Mouse (Mus musculus): ENCODE results near the gene Faap100. TPM values are rescaled to one million over a fixed set of nuclear protein-coding genes. Genes with fewer than 3 reads are reported as not detected.

The Faap100 gene
- total RNA-seq, 2 experiments from 2014 or later: 16.7 to 16.9 TPM

DNA sequence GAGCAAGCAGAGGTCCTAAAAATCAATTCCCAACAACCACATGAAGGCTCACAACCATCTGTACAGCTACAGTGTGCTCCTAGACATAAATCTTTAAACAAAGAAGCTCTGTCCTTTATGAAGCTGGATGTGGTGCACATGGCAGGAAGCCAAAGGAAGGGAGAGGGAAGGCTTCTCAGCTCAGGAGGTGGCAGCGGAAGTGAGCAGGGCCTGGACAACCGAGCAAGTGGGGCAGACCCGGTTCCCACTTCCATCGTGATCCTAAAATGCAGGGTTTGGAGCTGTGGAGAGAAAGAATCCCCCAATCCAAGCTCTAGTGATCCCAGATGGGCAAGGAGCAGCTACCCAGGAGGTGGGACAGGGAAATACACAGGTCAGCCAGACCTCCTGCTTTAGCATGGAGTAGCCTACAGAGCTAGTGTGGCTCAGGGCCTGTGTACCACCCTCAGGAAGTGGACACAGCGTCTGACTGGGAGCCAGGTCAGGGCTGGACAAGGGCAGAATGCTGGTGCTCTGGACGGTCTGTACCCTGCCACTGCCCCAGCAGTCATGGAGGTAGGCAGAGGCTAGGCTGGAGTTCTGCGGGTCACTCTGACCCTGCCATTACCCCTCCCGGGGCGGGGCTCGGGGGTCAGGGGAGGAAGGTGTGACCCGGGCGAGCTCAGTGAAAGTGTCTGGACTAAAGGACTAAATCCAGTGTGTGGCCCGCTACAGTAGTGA, 25.8 kb downstream of the Faap100 start:
- peak; percentile 20 to 33 for DNase-seq (ENCODE audit: low spot score in 2 of 2)

- peak in 1 of 2 experiments; percentile 12 for DNase-seq (ENCODE audit: low spot score in 2 of 2)
These were observed 26.5 kb downstream of the Faap100 start for GRCm38 (mm10) chr11:120352093-120352350.

DNA sequence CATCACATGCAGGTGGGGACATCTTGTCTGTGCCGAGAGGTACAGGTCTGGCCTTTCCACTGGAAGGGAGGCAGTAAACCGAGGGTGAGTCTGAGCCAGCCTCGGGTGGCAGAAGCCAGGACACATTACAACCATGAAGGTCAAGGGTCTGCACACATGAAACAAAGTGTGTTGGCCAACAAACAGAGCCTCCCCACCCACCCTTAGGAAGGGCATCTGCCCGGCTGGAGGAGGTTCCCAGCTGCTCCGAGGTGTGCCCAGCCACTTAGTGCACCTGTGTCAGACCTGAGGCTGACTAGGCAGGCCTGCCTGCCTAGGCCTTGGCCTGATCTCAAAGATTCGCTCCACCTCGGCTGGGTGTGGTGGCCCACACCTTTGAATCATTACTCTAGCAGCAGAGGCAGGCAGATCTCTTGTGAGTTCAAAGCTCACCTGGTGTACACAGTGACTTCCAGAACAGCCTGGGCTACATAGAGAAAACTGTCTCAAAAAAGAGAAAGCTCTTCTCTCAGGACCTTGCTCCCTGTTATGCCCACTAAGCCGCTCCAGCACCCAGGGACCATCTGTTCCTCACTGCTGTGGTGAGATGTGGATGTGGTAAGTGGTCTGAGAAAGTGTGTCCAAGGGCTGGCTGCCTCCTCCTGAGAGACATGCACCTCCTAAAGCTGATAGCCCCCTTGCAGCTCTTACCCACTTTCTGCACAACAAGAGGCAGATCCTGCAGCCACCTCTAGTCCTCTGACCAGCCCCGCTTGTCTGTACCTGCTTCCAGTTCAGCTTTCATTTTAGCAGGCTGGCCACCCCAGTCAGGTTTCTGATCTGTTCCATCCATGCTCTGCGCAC, 27.1 kb downstream of the Faap100 start:
- DNase-seq (ENCODE audit: low spot score in 2 of 2): peak; percentile 13 to 17

- peak; percentile 15 to 20 for DNase-seq (ENCODE audit: low spot score in 2 of 2)
These were observed 27.9 kb downstream of the Faap100 start for GRCm38 (mm10) chr11:120350711-120351110.

DNA sequence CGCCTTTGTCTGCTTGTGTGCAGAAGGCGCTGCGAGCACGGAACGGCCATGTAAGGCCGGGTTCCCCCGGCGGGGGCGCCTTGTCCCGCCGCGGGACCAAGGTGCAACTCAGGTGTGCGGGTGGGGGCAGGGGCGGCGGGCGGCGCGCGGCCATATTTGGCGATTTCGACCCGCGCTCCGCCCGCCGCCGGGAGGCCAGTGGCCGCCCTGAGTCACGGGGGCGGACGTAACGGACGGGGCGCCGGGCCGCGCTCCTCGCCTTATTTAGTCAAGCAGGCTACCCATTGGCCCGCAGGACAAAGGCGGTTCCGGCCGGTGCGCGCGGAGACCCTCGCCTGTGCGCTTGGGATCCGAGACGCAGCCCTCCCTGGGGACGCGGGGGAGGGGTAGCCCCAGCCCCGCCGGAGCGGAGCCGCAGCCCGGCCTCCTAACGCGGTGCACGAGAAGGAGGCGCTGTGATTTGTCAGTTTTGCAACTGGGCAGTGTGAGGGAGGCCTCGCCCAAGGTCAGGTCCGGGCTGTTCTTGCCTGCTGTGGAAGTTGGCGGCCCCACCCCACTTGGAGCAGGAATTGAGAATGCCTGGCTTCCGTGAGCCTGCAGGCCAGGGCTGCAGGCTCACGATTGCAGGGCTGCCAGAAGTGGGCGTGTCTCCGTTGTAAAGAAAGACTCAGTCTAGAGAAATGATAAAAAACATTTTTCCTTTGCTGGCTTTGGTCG, 28.4 kb downstream of the Faap100 start:
- peak; percentile 86 to 91 for DNase-seq (ENCODE audit: low spot score in 2 of 2)

DNA sequence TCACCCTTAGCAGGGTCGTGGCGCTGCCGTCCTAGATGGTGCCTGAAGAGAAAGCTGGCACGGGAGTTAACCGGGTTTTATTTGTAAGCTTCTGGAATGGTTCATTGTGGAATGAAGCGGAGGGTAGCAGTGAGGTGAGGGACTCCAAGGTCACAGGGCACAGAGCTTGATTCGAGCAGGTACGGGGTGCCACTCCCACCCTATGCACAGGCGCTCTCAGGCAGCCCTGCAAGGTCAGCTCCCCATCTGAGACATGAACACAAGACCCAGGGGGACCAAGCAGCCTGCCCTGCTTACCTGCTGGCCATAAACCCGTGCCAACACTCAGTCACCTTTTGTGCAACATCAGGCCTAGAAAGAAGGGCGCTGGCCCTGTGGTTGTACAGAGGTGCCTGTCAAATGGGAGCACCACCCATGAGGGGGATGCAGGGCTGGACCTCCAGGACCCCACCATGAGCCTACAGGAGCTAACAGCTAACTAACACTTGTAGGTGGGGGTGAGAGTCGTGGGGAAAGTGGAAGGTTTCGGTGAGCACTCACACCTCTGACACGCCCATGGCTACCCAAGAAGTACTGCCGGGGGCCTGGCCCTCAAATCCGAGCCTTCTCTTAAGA, 29.1 kb downstream of the Faap100 start:
- no peak for DNase-seq (ENCODE audit: low spot score in 2 of 2)

GRCm38 (mm10) chr11:120348684-120349370, 29.7 kb downstream of the Faap100 start:
- DNase-seq (ENCODE audit: low spot score in 2 of 2): peak; percentile 68 to 84

DNA sequence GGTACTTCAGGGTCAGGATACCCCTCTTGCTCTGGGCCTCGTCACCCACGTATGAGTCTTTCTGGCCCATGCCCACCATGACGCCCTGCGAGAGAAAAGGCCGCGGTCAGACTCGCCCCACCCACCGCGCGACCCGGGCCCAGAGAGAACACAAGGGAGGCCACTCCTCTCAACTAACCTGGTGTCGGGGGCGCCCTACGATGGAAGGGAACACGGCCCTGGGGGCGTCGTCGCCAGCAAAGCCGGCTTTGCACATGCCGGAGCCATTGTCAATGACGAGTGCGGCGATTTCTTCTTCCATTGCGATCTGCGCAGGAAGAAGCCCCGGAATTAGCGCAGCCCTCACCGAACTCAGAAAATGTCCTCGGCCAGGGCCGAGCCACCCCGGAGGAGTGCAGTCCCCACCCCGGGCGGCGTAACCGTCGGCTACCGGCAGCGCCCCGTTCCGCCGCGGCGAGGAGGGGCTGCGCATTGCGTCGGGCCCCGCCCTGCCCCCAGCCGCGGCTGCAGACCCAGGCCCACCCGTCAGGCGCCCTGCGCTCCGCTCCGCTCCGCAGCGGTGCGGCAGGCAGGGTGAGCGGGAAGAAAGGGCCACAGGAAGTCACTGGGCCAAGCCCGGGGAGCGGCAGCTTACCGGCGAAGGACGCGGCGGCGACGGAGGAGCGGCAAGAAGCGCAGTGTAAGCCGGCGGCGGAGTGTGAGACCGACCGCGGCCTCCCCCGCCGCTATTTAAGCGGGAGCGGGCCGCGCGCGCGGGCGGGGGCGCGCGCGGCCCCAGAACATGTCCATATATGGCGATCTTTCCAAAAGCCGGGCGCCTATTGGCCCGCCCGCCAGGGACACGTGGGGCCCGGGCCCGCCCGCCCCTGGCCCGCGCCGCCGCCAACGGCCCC, 30.5 kb downstream of the Faap100 start, which contains the start of gene Actg1:
Actg1 (minus strand) TSS at position 752 of the 893 bp plus-strand sequence.
- peak; percentile 18 to 88 for DNase-seq (ENCODE audit: low spot score in 2 of 2)

DNA sequence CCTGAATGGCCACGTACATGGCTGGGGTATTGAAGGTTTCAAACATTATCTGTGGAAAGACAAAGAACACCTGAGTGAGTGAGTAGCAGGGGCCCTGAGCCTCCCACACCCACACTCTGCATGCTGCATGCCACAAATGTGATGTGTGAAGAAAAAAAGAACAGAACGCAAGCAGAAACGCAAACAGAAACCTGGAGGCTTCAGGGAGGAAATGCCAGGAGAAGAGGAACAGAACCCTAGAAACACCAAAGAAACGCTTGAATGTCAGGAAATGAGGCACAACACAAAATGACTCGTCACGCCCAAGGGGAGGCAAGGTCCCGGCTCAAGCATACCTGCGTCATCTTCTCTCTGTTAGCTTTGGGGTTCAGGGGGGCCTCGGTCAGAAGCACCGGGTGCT, 31.3 kb downstream of the Faap100 start:
- DNase-seq (ENCODE audit: low spot score in 2 of 2): peak; percentile 8 to 9

DNA sequence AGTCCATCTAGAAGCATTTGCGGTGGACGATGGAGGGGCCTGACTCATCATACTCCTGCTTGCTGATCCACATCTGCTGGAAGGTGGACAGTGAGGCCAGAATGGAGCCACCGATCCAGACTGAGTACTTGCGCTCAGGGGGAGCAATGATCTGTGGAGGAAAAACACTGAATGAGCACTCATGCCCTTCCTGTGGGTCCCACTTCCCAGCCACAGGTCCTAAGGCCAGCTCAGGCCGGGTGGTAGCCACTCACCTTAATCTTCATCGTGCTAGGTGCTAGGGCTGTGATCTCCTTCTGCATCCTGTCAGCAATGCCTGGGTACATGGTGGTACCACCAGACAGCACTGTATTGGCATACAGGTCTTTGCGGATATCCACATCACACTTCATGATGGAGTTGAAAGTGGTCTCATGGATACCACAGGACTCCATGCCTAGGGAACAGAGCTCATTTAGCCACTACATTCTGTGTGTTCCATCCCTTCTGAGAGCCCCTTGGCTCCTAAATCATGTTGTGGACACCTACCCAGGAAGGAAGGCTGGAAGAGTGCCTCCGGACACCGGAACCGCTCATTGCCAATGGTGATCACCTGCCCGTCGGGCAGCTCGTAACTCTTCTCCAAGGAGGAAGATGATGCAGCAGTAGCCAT, 32.1 kb downstream of the Faap100 start:
- DNase-seq (ENCODE audit: low spot score in 2 of 2): peak; percentile 8 to 12

DNA sequence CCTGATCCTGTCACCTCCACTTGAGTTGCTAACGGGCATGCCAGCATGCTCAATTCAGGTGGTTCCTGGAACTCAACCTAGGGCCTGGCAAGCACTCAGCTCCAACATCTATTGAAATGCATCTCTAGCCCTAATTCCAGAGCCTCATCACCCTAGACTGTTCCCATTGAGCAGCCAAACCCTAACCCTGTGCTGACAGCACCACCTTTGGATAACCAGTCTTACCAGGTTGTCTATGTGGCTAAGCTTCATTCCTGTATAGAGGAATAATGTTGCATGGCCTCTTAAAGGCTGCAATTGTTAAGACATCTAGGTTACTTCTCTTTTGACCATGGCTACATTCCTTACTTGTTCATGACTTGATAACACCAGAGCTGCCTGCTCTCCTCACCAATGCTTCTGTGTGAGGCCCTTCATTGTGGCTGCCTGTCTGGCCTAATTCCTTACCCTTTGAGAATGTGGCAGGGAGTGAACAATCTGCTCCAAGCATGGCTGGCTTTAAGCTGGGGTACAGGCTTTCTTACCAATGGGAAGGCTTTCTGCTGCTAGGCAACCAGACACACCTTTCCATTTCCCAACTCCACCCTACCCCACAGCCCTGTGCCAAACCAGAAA, 33.4 kb downstream of the Faap100 start:
- DNase-seq (ENCODE audit: low spot score in 2 of 2): peak; percentile 6 to 15

DNA sequence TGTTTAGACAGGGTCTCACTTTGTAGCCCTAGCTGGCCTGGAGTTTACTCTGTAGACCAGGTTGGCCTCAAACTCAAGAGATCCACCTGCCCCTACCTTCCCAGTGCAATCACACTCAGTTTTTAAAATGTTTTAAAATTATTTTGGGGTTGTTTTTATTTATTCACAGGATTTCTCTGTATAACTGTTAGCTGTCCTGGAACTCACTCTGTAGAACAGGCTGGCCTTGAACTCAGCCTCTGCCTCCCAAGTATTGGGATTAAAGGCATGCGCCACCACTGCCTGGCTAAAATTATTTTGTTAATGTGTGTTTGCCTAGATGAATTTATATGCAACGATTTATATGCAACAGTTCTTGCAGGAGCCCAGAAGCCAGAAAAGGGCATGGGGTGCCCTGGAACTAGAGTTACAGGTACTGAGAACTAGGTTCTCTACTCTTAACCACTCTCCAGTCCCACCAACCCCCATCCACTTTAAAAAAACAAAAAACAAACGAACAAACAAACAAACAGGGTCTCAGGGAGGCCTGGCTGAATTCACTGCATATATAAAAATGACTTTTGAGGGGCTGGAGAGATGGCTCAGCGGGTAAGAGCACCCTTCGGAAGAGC, 34.1 kb downstream of the Faap100 start:
- peak; percentile 6 to 12 for DNase-seq (ENCODE audit: low spot score in 2 of 2)

DNA sequence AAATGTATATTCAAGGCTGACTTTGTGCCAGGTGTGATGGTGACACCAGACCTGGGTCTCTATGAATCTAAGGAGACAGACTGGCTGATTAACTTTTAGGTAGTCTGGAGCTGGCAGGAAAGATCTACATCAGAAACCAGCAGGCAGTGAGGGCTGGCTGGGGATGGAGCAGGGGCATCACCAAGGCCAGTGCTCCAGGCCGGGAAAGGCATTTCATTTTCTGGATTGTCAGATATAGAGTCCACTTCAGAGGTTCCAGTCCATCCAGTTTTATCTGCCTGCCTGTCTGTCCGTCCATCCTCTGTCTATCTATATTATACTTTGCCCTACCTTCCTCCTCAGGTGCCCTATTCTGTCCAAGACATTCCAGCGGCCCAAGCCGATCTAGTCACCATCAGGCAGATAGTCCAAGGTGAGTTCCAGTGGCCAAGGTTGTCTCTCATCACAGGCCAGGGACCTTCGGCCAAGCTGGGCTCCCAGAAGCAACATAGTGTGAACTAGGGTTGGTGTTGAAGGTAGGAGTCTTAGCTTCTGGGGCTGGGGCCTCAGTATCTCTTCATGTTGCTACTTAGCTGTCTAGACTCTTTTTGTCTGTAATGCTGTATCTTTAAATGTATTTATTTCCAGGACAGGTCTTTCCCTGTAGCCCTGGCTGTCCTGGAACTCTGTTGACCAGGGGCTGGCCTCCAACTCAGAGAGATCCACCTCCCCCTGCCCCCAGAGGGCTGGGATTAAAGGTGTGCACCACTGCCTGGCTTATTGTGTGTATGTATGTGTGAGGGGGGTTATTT, 34.9 kb downstream of the Faap100 start:
- peak; percentile 11 to 14 for DNase-seq (ENCODE audit: low spot score in 2 of 2)

GRCm38 (mm10) chr11:120342656-120343160, 35.9 kb downstream of the Faap100 start:
- peak in 1 of 2 experiments; percentile 6 for DNase-seq (ENCODE audit: low spot score in 2 of 2)

DNA sequence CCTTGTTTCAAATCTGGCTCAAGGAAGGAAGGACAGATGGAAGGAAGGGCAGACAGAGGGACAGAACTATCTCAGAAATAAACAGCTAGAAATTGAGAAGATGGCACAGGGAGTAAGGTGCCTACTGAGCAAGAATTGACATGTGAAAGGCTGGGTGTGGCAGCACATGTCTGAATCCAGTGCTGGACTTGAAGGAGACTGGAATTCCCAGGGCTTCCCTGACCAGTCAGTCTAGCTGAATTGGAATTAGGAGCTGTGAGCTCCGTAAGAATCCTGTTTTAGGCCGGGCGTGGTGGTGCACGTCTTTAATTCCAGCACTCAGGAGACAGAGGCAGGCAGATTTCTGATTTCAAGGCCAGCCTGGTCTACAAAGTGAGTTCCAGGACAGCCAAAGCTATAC, 36.9 kb downstream of the Faap100 start:
- DNase-seq (ENCODE audit: low spot score in 2 of 2): no peak

DNA sequence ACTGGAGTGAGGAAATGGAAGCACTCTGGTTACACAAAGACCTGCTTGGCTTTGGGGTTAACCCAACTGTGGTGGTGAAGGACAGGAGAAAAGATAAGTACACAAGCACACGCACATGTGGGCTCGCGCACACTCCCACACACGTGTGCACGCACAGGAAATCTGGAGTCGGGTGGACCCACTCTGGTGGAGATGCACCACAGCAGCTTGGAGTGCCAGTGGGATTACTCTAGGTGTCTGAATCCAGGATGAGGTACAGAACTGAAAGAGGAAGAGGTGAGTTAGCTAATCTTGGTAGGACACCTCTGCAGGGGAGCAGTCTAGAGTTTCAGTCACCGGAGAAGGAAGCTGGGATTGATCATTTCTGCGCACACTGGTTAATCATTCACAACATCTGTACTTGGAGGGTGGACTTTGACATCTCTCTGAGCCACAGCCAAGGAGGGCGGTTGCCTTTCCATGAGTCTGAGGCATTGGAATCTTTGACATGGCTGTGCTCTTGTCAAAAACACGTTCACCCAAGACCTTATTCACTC, 38.5 kb downstream of the Faap100 start:
- DNase-seq (ENCODE audit: low spot score in 2 of 2): peak; percentile 4 to 13

DNA sequence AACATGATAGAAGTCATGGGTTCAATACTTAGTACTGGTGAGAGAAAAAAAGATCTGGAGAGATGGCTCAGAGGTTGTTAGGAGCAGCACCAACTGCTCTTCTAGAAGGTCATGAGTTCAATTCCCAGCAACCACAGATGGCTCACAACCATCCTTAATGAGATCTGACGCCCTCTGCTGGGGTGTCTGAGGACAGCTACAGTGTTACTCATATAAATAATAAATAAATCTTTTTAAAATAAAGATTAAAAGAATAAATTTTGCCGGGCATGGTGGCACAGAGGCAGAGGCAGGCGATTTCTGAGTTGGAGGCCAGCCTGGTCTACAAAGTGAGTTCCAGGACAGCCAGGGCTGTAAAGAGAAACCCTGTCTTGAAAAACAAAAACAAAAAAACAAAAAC, 39.8 kb downstream of the Faap100 start:
- DNase-seq (ENCODE audit: low spot score in 2 of 2): peak; percentile 4 to 8
